ENCODE assay signal across 8 mouse cellular contexts in the genomic region with DNA sequence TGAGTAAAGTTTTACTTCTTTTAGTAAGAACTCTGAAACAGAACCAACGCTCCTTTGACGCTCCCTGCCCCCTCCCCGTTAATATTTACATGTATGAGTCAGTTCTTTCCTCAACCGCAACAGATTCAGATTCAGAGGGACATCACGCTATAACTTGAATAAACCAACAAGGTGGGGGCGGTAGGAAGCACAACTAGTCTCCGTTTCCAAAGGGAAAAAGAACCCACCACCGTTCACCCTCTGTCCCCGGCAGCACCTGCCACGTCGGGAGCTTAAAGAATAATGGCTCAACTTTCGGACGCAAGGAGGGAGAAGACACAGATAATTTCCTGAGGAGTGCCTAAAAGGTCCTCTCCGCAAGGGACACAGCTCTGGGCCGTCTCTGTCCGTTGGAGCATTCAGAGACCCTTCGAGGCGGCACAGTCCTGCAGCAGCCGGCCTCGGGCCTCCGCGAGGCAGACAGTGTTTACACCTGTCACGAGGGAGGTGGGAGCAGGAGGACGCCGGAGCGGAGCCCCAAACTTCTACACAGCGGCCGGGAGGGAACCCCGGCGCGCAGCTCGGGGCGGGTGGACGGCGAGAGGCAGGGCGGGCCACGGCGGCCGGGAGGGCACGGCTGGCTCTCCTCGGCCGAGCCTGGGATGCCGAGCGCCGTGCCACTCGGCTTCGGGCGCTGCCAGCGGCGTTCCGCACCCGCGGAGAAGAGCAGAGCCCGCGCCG. TPM values are rescaled to one million over a fixed set of nuclear protein-coding genes. Genes with fewer than 3 reads are reported as not detected.
DNase-seq lines count a peak whose midpoint lies in the region; ATAC-seq and TF ChIP-seq lines count a peak whose summit lies in the region.

No protein-coding gene starts in this region.

- no peak for TF ChIP-seq CTCF in liver, adult 2 months (IDR thresholded peaks at IDR 0.05; ENCODE audit: low read depth, low read length)

- WGBS in intestine, embryonic 16.5 days: under 1% methylated on average over 52 of the region's 56 CpGs
- whole genome bisulfite sequencing in liver, adult 2 months: under 1% methylated on average over 56 of the region's 56 CpGs
- under 1% methylated on average over 44 of the region's 56 CpGs for WGBS in midbrain, embryonic 16.5 days
- 1% methylated on average over 56 of the region's 56 CpGs for WGBS in stomach, embryonic 16.5 days

- H3K36me3 ChIP-seq in intestine, embryonic 16.5 days (ENCODE audit: control insufficient read depth, insufficient read depth, low read length): no peaks in the 10 kb centered on the region
- no peaks in the 10 kb centered on the region for H3K36me3 ChIP-seq in liver, adult 2 months (ENCODE audit: control insufficient read depth, insufficient read depth, low read length)
- no peaks in the 10 kb centered on the region for H3K36me3 ChIP-seq in midbrain, embryonic 16.5 days (ENCODE audit: control insufficient read depth, insufficient read depth, low read length)
- no peaks in the 10 kb centered on the region for H3K36me3 ChIP-seq in stomach, embryonic 16.5 days (ENCODE audit: control insufficient read depth, insufficient read depth, low read length)

- H3K4me3 ChIP-seq in intestine, embryonic 16.5 days (ENCODE audit: low read length): peak overlapping the region; percentile 99
- peak overlapping the region; percentile 85 for H3K4me3 ChIP-seq in liver, adult 2 months (ENCODE audit: insufficient read depth, low read depth, low read length)
- H3K4me3 ChIP-seq in midbrain, embryonic 16.5 days (ENCODE audit: low read depth, low read length): peak overlapping the region; percentile 96
- H3K4me3 ChIP-seq in stomach, embryonic 16.5 days (replicated peaks; ENCODE audit: low read length): peak overlapping the region; percentile 88

- peak overlapping the region; percentile 78 for H3K4me2 ChIP-seq in intestine, embryonic 16.5 days (ENCODE audit: low read depth, low read length)
- peak overlapping the region; percentile 91 for H3K4me2 ChIP-seq in midbrain, embryonic 16.5 days (ENCODE audit: low read length)
- peak overlapping the region; percentile 66 for H3K4me2 ChIP-seq in stomach, embryonic 16.5 days (ENCODE audit: low read depth, low read length)

- ATAC-seq in intestine, embryonic 16.5 days: peak; percentile 45
- ATAC-seq in midbrain, embryonic 16.5 days: peak; percentile 62
- peak; percentile 35; the same call in 1 of the 2 replicates for ATAC-seq in stomach, embryonic 16.5 days (ENCODE audit: insufficient read depth, low FRiP score)

- H3K4me1 ChIP-seq in intestine, embryonic 16.5 days (ENCODE audit: control insufficient read depth, insufficient read depth, low read length): no peaks in the 10 kb centered on the region
- H3K4me1 ChIP-seq in liver, adult 2 months (ENCODE audit: control insufficient read depth, insufficient read depth, low read length): no peaks in the 10 kb centered on the region
- peaks cover 9% of the 10 kb centered on the region for H3K4me1 ChIP-seq in midbrain, embryonic 16.5 days (ENCODE audit: control insufficient read depth, insufficient read depth, low read length)
- no peaks in the 10 kb centered on the region for H3K4me1 ChIP-seq in stomach, embryonic 16.5 days (ENCODE audit: control insufficient read depth, insufficient read depth, low read length)

- peak overlapping the region; percentile 98 for H3K27ac ChIP-seq in intestine, embryonic 16.5 days (ENCODE audit: low read length)
- peak overlapping the region; percentile 75 for H3K27ac ChIP-seq in liver, adult 2 months (replicated peaks; ENCODE audit: insufficient read depth, low read depth, low read length)
- H3K27ac ChIP-seq in midbrain, embryonic 16.5 days (ENCODE audit: low read length): peak overlapping the region; percentile 96
- H3K27ac ChIP-seq in stomach, embryonic 16.5 days (ENCODE audit: low read length): peak overlapping the region; percentile 97

- no peaks in the 10 kb centered on the region for H3K9me3 ChIP-seq in intestine, embryonic 16.5 days (ENCODE audit: control insufficient read depth, low read length)
- no peaks in the 10 kb centered on the region for H3K9me3 ChIP-seq in midbrain, embryonic 16.5 days (replicated peaks; ENCODE audit: control insufficient read depth, low read length, poor library complexity, severe bottlenecking)
- H3K9me3 ChIP-seq in stomach, embryonic 16.5 days (replicated peaks; ENCODE audit: control insufficient read depth, low read length): no peaks in the 10 kb centered on the region

- peak; percentile 48 for DNase-seq in kidney, adult 11 months
- DNase-seq in kidney, adult 18-20 months: no peak
- DNase-seq in c-Kit-positive CD71-positive TER-119-positive erythroid progenitor cells, embryonic 14.5 days (ENCODE audit: low spot score): peak; percentile 37
- peak; percentile 57 for DNase-seq in gastrocnemius, postnatal 10 days
- DNase-seq in liver, adult 2 months (ENCODE audit: extremely low read depth, low read depth, low spot score): peak; percentile 49

- peaks cover 12% of the 10 kb centered on the region; the same call in 1 of the 2 replicates for H3K79me2 ChIP-seq in liver, adult 2 months (ENCODE audit: control insufficient read depth, insufficient read depth, low read length)

- TF ChIP-seq POLR2A in liver, adult 2 months (IDR thresholded peaks at IDR 0.05; ENCODE audit: extremely low read depth, insufficient read depth, low read length): no peak

- H3K9ac ChIP-seq in intestine, embryonic 16.5 days (ENCODE audit: low read depth, low read length): peak overlapping the region; percentile 94
- peak overlapping the region; percentile 96 for H3K9ac ChIP-seq in liver, adult 2 months (ENCODE audit: low read depth, low read length)
- H3K9ac ChIP-seq in midbrain, embryonic 16.5 days (ENCODE audit: low read depth, low read length): peak overlapping the region; percentile 92
- H3K9ac ChIP-seq in stomach, embryonic 16.5 days (ENCODE audit: low read length): peak overlapping the region; percentile 84

- no peaks in the 10 kb centered on the region for H3K27me3 ChIP-seq in intestine, embryonic 16.5 days (replicated peaks; ENCODE audit: control insufficient read depth, insufficient read depth, low read length)
- no peaks in the 10 kb centered on the region for H3K27me3 ChIP-seq in liver, adult 2 months (ENCODE audit: control insufficient read depth, insufficient read depth, low read length)
- no peaks in the 10 kb centered on the region for H3K27me3 ChIP-seq in midbrain, embryonic 16.5 days (ENCODE audit: control insufficient read depth, insufficient read depth, low read depth, low read length)
- H3K27me3 ChIP-seq in stomach, embryonic 16.5 days (ENCODE audit: control insufficient read depth, insufficient read depth, low read length): no peaks in the 10 kb centered on the region

RNA-seq across cellular contexts. Expression of gene Aftph, which starts 0.7 kb away (rescaled TPM):
- 10 to 100 TPM; 17.9 to 19.6 TPM for total RNA-seq in gastrocnemius, postnatal 10 days (2021)
- polyA plus RNA-seq in intestine, embryonic 16.5 days (2015; fragmentation: Nextera tagmentation; extraction: Ambion mirVana): 21.2 and 22.6 TPM in 2 replicates
- total RNA-seq in liver, adult 2 months (2014; rRNA removed): 30.3 and 33.5 TPM in 2 replicates
- polyA plus RNA-seq in liver, adult 2 months (2012; rRNA removed): 16.9 and 24.6 TPM in 2 replicates
- 36.0 and 39.8 TPM in 2 replicates for polyA plus RNA-seq in midbrain, embryonic 16.5 days (2015; fragmentation: Nextera tagmentation; extraction: Ambion mirVana)
- polyA plus RNA-seq in stomach, embryonic 16.5 days (2015; fragmentation: Nextera tagmentation; extraction: Ambion mirVana): 22.8 and 24.2 TPM in 2 replicates
